Mouse (Mus musculus) spleen, adult 2 months (tissue): ENCODE results near the gene Adgrf1.

Experiments used
- CTCF ChIP-seq: fragments of 200-500 bp; IDR thresholded peaks from 2 replicates; pipeline ENCODE4 v1.5.1; 2011; ENCODE audit warnings: mild to moderate bottlenecking, inconsistent platforms; ENCODE audit not compliant: insufficient read depth, insufficient read length, insufficient replicate concordance; ENCODE audit errors: extremely low read depth
- POLR2A ChIP-seq: fragments of 200-500 bp; IDR thresholded peaks from 2 replicates; pipeline ENCODE4 v1.6.1; 2011; ENCODE audit warnings: low read depth, low read length, inconsistent platforms

DNA sequence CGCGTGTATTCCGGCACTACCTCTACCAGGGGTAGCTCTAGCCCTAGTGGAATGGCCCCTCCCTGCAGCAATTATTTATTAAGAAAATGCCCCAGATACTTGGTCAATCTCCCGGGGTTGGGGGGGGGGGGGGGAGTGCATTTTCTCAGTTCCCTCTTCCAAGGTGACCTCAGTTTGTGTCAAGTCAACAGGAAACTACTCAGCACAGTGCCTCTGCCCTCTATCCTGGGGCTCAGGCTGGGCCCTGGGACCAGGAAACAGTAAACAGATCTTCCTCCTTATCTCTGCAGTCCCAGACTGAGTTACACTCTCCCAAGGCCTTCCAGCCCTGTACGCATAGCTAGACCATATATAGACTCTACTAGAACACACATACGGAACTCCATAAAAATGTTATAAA lies 57.7 kb downstream of the Adgrf1 start:
- no peak for TF ChIP-seq POLR2A
- no peak for TF ChIP-seq CTCF
